7 mouse cellular contexts compared by ENCODE assay signal in the genomic region with DNA sequence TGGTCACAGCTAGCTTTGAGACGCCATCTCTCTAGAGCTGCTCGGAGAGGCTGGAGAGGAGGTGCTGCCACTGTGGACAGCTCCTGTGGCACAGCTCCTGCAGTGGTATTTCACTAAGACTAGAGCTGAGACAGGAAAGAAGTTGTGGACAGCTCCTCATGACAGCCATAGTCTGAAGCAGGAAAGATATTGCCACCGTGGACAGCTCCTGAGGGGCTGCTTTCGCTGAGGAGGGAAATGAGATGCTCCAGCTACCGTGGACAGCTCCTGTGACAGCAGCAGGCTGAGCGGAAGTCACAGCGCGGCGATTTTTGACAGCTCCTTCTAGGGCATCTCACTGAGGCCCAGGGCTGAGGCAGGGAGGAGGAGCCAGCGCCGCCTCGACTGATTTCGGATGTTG. TPM values are rescaled to one million over a fixed set of nuclear protein-coding genes. Genes with fewer than 3 reads are reported as not detected.
DNase-seq lines count a peak whose midpoint lies in the region; ATAC-seq lines count a peak whose summit lies in the region.

No protein-coding gene starts in this region.

- H3K4me3 ChIP-seq in hindbrain, embryonic 15.5 days: peak overlapping the region; percentile 10; the same call in 1 of the 2 replicates
- no peak overlapping the region for H3K4me3 ChIP-seq in limb, embryonic 15.5 days
- peak overlapping the region; percentile 30 for H3K4me3 ChIP-seq in midbrain, embryonic 16.5 days (ENCODE audit: low read depth, low read length)

- no peaks in the 10 kb centered on the region for H3K36me3 ChIP-seq in hindbrain, embryonic 15.5 days
- H3K36me3 ChIP-seq in limb, embryonic 15.5 days: no peaks in the 10 kb centered on the region
- no peaks in the 10 kb centered on the region for H3K36me3 ChIP-seq in midbrain, embryonic 16.5 days (ENCODE audit: control insufficient read depth, insufficient read depth, low read length)
- H3K36me3 ChIP-seq in splenic B cell, adult 2 months (ENCODE audit: control insufficient read depth, insufficient read depth, low read length, poor library complexity, severe bottlenecking): no peaks in the 10 kb centered on the region

- no peaks in the 10 kb centered on the region for H3K9me3 ChIP-seq in hindbrain, embryonic 15.5 days
- no peaks in the 10 kb centered on the region for H3K9me3 ChIP-seq in limb, embryonic 15.5 days
- H3K9me3 ChIP-seq in midbrain, embryonic 16.5 days (replicated peaks; ENCODE audit: control insufficient read depth, low read length, poor library complexity, severe bottlenecking): no peaks in the 10 kb centered on the region

- peak; percentile 13 for DNase-seq in MN1 (ENCODE audit: low spot score)
- DNase-seq in adrenal gland, postnatal 4 days (ENCODE audit: low spot score in 2 of 2): peak; percentile 65 to 80
- peak; percentile 77 for DNase-seq in gastrocnemius, postnatal 10 days
- DNase-seq in splenic B cell, adult 2 months (ENCODE audit: low read depth, low spot score): peak; percentile 74

- peak; percentile 80 for ATAC-seq in hindbrain, embryonic 15.5 days (ENCODE audit: low FRiP score, low read depth)
- ATAC-seq in limb, embryonic 15.5 days (ENCODE audit: insufficient number of reproducible peaks, low FRiP score, low TSS enrichment, low read depth): peak; percentile 82
- peak; percentile 72 for ATAC-seq in midbrain, embryonic 16.5 days

- H3K27ac ChIP-seq in hindbrain, embryonic 15.5 days (replicated peaks): no peak overlapping the region
- H3K27ac ChIP-seq in limb, embryonic 15.5 days: no peak overlapping the region
- H3K27ac ChIP-seq in midbrain, embryonic 16.5 days (ENCODE audit: low read length): no peak overlapping the region

- peak overlapping the region; percentile 50 for H3K4me2 ChIP-seq in hindbrain, embryonic 15.5 days
- H3K4me2 ChIP-seq in limb, embryonic 15.5 days: no peak overlapping the region
- peak overlapping the region; percentile 53 for H3K4me2 ChIP-seq in midbrain, embryonic 16.5 days (ENCODE audit: low read length)

- no peak overlapping the region for H3K9ac ChIP-seq in hindbrain, embryonic 15.5 days
- no peak overlapping the region for H3K9ac ChIP-seq in limb, embryonic 15.5 days
- H3K9ac ChIP-seq in midbrain, embryonic 16.5 days (ENCODE audit: low read depth, low read length): peak overlapping the region; percentile 44

- 7% methylated on average over 13 of the region's 13 CpGs for WGBS in hindbrain, embryonic 15.5 days
- WGBS in limb, embryonic 15.5 days: 6% methylated on average over 13 of the region's 13 CpGs
- WGBS in midbrain, embryonic 16.5 days: 5% methylated on average over 13 of the region's 13 CpGs

- H3K27me3 ChIP-seq in hindbrain, embryonic 15.5 days: peaks cover 7% of the 10 kb centered on the region; the same call in 1 of the 2 replicates
- no peaks in the 10 kb centered on the region; the same call in 1 of the 2 replicates for H3K27me3 ChIP-seq in limb, embryonic 15.5 days
- peaks cover 9% of the 10 kb centered on the region for H3K27me3 ChIP-seq in midbrain, embryonic 16.5 days (ENCODE audit: control insufficient read depth, insufficient read depth, low read depth, low read length)
- H3K27me3 ChIP-seq in splenic B cell, adult 2 months (ENCODE audit: control insufficient read depth, insufficient read depth, low read length, poor library complexity, severe bottlenecking): no peaks in the 10 kb centered on the region

- peaks cover 8% of the 10 kb centered on the region; the same call in 1 of the 2 replicates for H3K4me1 ChIP-seq in hindbrain, embryonic 15.5 days (replicated peaks)
- no peaks in the 10 kb centered on the region for H3K4me1 ChIP-seq in limb, embryonic 15.5 days
- H3K4me1 ChIP-seq in midbrain, embryonic 16.5 days (ENCODE audit: control insufficient read depth, insufficient read depth, low read length): peaks cover 8% of the 10 kb centered on the region; the same call in 1 of the 2 replicates

RNA-seq across cellular contexts. Expression of gene Ccnc, which starts 15.4 kb away (rescaled TPM):
- total RNA-seq in adrenal gland, postnatal 4 days (2021): 10 to 100 TPM; 21.3 to 22.4 TPM
- 10 to 100 TPM; 11.3 to 12.1 TPM for total RNA-seq in gastrocnemius, postnatal 10 days (2021)
- polyA plus RNA-seq in hindbrain, embryonic 15.5 days (2015; fragmentation: Nextera tagmentation; extraction: Ambion mirVana): 63.4 and 67.2 TPM in 2 replicates
- polyA plus RNA-seq in limb, embryonic 15.5 days (2015; fragmentation: Nextera tagmentation; extraction: Ambion mirVana): 36.9 and 39.4 TPM in 2 replicates
- 75.0 and 78.6 TPM in 2 replicates for polyA plus RNA-seq in midbrain, embryonic 16.5 days (2015; fragmentation: Nextera tagmentation; extraction: Ambion mirVana)

RNA-seq across cellular contexts. Expression of gene Prdm13, which starts 26.4 kb away (rescaled TPM):
- total RNA-seq in adrenal gland, postnatal 4 days (2021): not detected
- not detected for total RNA-seq in gastrocnemius, postnatal 10 days (2021)
- 0.45 and 1.0 TPM in 2 replicates for polyA plus RNA-seq in hindbrain, embryonic 15.5 days (2015; fragmentation: Nextera tagmentation; extraction: Ambion mirVana)
- polyA plus RNA-seq in limb, embryonic 15.5 days (2015; fragmentation: Nextera tagmentation; extraction: Ambion mirVana): not detected in 2 replicates
- polyA plus RNA-seq in midbrain, embryonic 16.5 days (2015; fragmentation: Nextera tagmentation; extraction: Ambion mirVana): 0.24 and 0.32 TPM in 2 replicates

RNA-seq across cellular contexts. Expression of gene Usp45, which starts 54.8 kb away (rescaled TPM):
- total RNA-seq in adrenal gland, postnatal 4 days (2021): 10 to 100 TPM; 20.8 to 21.5 TPM
- 10 to 100 TPM; 10.7 to 15.1 TPM for total RNA-seq in gastrocnemius, postnatal 10 days (2021)
- polyA plus RNA-seq in hindbrain, embryonic 15.5 days (2015; fragmentation: Nextera tagmentation; extraction: Ambion mirVana): 6.3 and 6.9 TPM in 2 replicates
- polyA plus RNA-seq in limb, embryonic 15.5 days (2015; fragmentation: Nextera tagmentation; extraction: Ambion mirVana): 7.0 and 7.4 TPM in 2 replicates
- 4.7 and 7.7 TPM in 2 replicates for polyA plus RNA-seq in midbrain, embryonic 16.5 days (2015; fragmentation: Nextera tagmentation; extraction: Ambion mirVana)

RNA-seq across cellular contexts. Expression of gene Tstd3, which starts 54.9 kb away (rescaled TPM):
- total RNA-seq in adrenal gland, postnatal 4 days (2021): 10 to 100 TPM; 12.7 to 13.1 TPM
- total RNA-seq in gastrocnemius, postnatal 10 days (2021): 1 to 10 TPM; 8.2 to 9.0 TPM
- 24.9 and 25.5 TPM in 2 replicates for polyA plus RNA-seq in hindbrain, embryonic 15.5 days (2015; fragmentation: Nextera tagmentation; extraction: Ambion mirVana)
- polyA plus RNA-seq in limb, embryonic 15.5 days (2015; fragmentation: Nextera tagmentation; extraction: Ambion mirVana): 6.6 and 7.3 TPM in 2 replicates
- polyA plus RNA-seq in midbrain, embryonic 16.5 days (2015; fragmentation: Nextera tagmentation; extraction: Ambion mirVana): 28.9 and 30.5 TPM in 2 replicates

Comparison
In these comparisons a context has a peak if more than half of its experiments do, and no peak if none do; other contexts are left out.
1. DNase-seq: peak in every context shown above with its lines; median percentile 77 in gastrocnemius, postnatal 10 days; 74 in splenic B cell, adult 2 months; 72 in adrenal gland, postnatal 4 days; 13 in MN1.